Mouse (Mus musculus) spleen, postnatal 4 days (tissue): Measurements from ENCODE around the gene Pparg.

Source experiments
- DNase-seq, 2 experiments: peaks; one replicate each; pipeline ENCODE4 v3.0.0; 2022; ENCODE audit warnings: low spot score in 2 of 2

Gene Pparg

GRCm38 (mm10) chr6:115504915-115505314, 144.2 kb downstream of the Pparg start:
- DNase-seq: no peak

DNA sequence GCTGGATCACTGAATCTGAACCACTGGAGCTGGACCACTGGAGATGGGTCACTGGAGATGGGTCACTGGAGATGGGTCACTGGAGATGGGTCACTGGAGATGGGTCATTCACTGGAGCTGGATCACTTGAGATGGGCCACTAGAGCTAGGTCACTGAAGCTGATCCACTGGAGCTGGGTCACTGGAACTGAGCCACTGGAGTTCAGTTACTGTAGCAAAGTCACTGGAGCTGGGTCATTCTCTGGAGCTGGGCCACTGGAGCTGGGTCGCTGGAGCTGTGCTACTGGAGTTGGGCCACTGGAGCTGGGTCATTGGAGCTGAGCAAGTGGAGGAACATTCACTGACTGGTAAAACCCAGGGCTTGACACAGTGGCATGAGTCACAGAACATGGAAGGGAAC, 145.7 kb downstream of the Pparg start:
- DNase-seq: no peak

DNA sequence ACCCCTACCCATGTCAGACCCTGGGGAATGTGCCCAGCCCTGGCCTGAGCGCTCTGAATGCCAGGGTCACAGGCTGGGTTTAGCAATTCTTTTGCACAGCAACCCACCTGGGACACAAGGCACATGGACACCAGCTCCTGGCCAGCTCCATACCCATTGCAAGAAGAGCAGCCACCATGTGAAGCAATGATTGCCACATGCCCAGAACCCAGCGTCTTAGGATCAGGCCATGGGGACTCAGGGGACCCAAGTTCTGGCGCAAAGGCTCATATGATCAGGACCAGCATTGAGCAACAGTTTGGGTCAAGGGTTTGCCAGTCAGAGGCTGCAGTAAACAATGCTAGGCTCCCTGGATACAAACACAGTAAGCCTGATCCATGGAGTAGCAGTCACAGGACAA, 150.7 kb downstream of the Pparg start:
- no peak for DNase-seq

DNA sequence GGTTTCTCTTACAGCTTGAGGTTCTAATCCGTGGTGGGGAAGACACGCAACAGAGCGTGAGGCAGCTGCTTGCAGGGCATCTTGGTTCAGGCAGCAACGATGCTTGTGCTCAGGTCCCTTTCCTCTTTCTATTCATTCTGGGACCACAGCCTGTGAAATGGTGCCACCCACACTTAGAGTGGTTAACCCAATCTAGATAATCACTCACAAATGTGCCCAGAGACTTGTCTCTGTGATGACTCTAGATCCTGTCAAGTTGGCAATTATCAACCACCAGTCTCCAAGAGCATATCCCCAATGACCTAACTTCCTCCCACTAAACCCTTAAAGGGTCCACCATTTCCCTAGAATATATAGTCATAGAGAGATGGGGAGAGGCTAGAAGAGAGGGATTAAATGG, 152.5 kb downstream of the Pparg start:
- no peak for DNase-seq

DNA sequence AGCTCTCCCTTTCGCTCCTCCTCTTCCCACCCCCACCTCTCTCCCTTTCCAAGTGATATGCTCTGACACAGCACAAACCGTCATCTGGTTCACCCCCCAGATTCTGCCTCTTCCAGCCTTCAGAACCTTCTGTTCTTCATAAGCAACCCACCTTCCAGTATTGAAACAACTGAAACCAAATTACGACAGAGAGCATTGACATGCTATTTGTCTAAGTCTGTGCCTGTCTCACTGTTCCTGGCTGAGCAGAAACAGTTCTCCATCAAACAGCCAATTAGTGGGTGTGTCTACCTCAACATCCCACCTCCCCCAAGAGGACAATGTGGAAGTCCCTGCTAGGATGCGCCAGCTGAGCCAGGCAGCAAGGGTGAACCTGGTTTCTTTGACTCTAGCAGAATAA, 157.2 kb downstream of the Pparg start:
- DNase-seq: no peak

DNA sequence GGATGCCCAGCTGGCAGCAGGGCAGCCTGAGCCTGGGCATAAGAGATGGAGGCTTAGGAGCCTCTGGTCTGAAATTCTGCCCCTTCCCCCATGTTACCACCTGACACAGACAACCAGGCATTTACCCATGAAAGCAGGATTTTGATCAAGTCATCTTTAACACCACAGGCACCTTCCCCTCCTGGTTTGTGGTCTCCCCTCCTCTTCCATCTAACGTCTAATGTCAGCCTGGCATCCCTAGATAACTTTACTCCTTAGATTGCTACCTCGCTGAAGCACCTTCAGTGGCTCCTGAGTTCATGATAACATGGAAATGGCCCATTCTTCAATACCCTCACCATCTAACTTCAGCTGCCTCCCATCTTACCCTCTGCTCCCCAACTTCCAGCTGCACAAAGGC, 157.6 kb downstream of the Pparg start:
- no peak for DNase-seq

GRCm38 (mm10) chr6:115519275-115519699, 158.5 kb downstream of the Pparg start:
- DNase-seq: peak; percentile 53 to 72

DNA sequence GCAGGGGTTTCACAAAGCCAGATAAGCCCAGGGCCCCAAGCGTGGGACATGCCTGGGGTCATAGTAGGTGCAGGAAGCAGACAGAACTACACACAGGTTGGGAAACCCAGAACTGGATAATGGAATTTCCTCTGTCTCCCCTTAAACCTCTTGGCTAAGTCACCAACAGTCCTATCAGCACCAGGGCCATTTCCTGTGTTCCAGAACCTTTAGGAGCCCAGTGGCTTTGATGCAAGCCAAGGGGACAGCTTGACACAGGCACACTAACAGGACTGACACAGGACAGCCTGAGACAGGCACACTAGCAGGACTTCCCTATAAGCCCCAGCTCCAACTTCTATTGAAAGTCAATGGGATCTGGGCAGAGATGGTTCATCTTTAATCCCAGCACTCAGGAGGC, 161.2 kb downstream of the Pparg start:
- no peak for DNase-seq

- no peak for DNase-seq
Observed at GRCm38 (mm10) chr6:115522691-115523146, 162.0 kb downstream of the Pparg start.

- DNase-seq: no peak
Observed at GRCm38 (mm10) chr6:115523201-115523600, 162.4 kb downstream of the Pparg start.

- no peak for DNase-seq
Observed at GRCm38 (mm10) chr6:115524449-115524990, 163.8 kb downstream of the Pparg start.

GRCm38 (mm10) chr6:115527418-115527817, 166.7 kb downstream of the Pparg start:
- no peak for DNase-seq

- no peak for DNase-seq
Observed at GRCm38 (mm10) chr6:115528372-115528771, 167.6 kb downstream of the Pparg start.

GRCm38 (mm10) chr6:115534617-115535016, 173.9 kb downstream of the Pparg start:
- DNase-seq: no peak

- DNase-seq: no peak
Observed at GRCm38 (mm10) chr6:115536169-115536568, 175.4 kb downstream of the Pparg start.

DNA sequence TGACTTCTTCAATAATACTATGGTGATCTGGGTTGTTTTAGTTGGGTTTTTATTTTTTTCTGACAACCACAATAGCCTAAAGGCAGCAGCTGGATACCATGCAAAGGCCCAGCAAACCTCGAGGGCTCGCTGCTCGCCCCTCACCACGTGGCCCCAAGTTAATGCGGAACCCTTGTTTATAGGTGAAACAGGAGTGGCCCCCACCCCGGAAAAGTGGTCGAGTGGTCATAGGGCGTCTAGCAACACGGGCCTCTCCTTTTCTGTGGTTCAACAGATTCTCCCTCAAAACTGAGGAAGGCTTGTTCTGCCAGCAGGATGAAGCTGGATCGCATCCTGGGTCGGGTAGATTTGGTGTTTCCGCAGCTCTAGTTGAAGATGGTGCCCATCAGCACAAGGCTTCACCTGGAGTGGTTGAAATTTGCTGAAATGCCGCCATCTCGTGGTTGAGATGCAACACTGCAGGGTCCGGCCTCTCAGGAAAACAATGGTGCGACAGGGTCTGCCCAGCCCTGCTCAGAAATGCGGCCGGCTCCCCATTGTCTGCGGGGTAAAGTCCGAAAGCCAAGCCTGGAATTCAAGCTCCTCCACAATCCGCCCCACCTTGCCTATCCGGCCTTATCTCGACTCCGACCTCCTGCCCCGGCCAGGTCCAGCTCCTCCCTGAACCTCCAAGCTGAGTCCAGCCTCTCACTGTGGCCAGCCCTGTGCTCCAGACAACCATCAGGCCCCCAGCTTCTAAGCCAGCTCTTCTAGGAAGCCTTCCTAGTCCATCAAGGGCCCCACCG, 178.1 kb downstream of the Pparg start:
- DNase-seq: peak; percentile 66 to 88
